Mouse (Mus musculus): ENCODE data around the gene Prdm11. TPM values are rescaled to one million over a fixed set of nuclear protein-coding genes. Genes with fewer than 3 reads are reported as not detected.

The Prdm11 gene
- polyA plus RNA-seq (2012; rRNA removed; ENCODE audit: low replicate concordance), result 4.8 and 7.9 TPM in 2 replicates

GRCm38 (mm10) chr2:93045818-93046508 is at the start of gene Prdm11:
Gene Prdm11, minus strand, starts transcription at chr2:93046167.

Other genes with a start within 250 kb of the Prdm11 start
- gene Syt13, start 131.1 kb downstream of the Prdm11 start, polyA plus RNA-seq (2012; rRNA removed; ENCODE audit: low replicate concordance), result 1.4 and 2.3 TPM in 2 replicates
- gene Trp53i11, start 141.4 kb upstream of the Prdm11 start, polyA plus RNA-seq (2012; rRNA removed; ENCODE audit: low replicate concordance), result 67.4 and 96.1 TPM in 2 replicates

Data from mammary gland, adult 2 months (tissue).